Mouse (Mus musculus): Measurements from ENCODE around the gene Tubgcp6.

DNA sequence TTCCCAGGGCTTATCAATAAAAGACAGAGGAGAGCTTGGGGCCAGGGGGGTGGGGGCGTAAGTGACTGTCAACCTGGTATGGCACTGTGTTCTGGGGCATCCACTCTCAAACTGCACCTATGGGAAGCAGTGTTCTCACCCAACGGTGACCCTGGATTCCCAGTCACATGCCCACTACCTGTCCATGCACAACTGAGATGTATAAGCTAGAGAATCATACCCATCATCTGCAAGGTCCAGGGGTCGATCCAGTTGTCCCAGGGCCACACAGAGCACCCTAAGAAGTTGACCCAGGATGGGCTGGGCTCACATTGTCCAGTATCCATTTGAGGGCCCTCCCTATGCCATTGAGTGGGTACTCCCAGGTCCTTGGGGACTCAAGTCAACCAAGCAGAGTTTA is 1.4 kb upstream of the Tubgcp6 start:
- no peak for TF ChIP-seq CTCF (IDR thresholded peaks at IDR 0.05)
- TF ChIP-seq EP300 (IDR thresholded peaks at IDR 0.05) = no peak
